Mouse (Mus musculus): ENCODE measurements around the gene Nfatc3.

GRCm38 (mm10) chr8:106112041-106112440, 53.4 kb downstream of the Nfatc3 start:
- no peak for TF ChIP-seq POLR2A (IDR thresholded peaks at IDR 0.05; ENCODE audit: borderline replicate concordance, low read depth, low read length)
- no peak for TF ChIP-seq CTCF (IDR thresholded peaks at IDR 0.05; ENCODE audit: low read depth, low read length)

All from bone marrow macrophage, adult 2 months (primary cell).